Mouse (Mus musculus) MEL (cell line): ENCODE data around the gene Kcnh1. TPM values are rescaled to one million over a fixed set of nuclear protein-coding genes. Genes with fewer than 3 reads are reported as not detected.

Experiments used
- DNase-seq: peaks from one replicate; pipeline ENCODE4 v3.0.0; 2011; ENCODE audit warnings: low read depth, low spot score
- H3K27ac ChIP-seq: 2 replicates; pipeline ENCODE4 v1.5.1; 2012; ENCODE audit warnings: low read depth, mild to moderate bottlenecking, control low read depth, low read length, moderate library complexity; ENCODE audit not compliant: control insufficient read depth
- H3K27me3 ChIP-seq, 2 experiments: fragments of 150-350 bp in 1 of 2; sonication (generic) in 1 of 2; 2 replicates each; pipeline ENCODE4 v1.6.1; 2012; ENCODE audit warnings: low read length in 2 of 2, mild to moderate bottlenecking in 2 of 2, improper control_type of control experiment in 1 of 2, moderate library complexity in 1 of 2; ENCODE audit not compliant: insufficient read depth in 2 of 2, control insufficient read depth in 1 of 2
- H3K36me3 ChIP-seq, 2 experiments: 2 replicates each; pipeline ENCODE4 v1.6.1; 2012 to 2014; ENCODE audit warnings: low read length in 2 of 2, improper control_type of control experiment in 1 of 2, inconsistent platforms in 1 of 2, mild to moderate bottlenecking in 1 of 2; ENCODE audit not compliant: insufficient read depth in 2 of 2, control insufficient read depth in 1 of 2
- H3K4me1 ChIP-seq, 2 experiments: fragments of 150-350 bp in 1 of 2; sonication (generic) in 1 of 2; 2 replicates each; pipeline ENCODE4 v1.6.1; 2012; ENCODE audit warnings: low read length in 2 of 2, improper control_type of control experiment in 1 of 2, mild to moderate bottlenecking in 1 of 2; ENCODE audit not compliant: insufficient read depth in 2 of 2, control insufficient read depth in 1 of 2
- H3K4me3 ChIP-seq, 2 experiments: fragments of 150-350 bp in 1 of 2; sonication (generic) in 1 of 2; 2 replicates each; pipeline ENCODE4 v1.5.1; 2012; ENCODE audit warnings: low read depth in 2 of 2, low read length in 2 of 2, mild to moderate bottlenecking in 2 of 2, moderate library complexity in 2 of 2, control low read depth in 1 of 2, improper control_type of control experiment in 1 of 2; ENCODE audit not compliant: control insufficient read depth in 1 of 2, insufficient read depth in 1 of 2
- H3K79me2 ChIP-seq: 2 replicates; pipeline ENCODE4 v1.6.1; 2012; ENCODE audit warnings: mild to moderate bottlenecking, low read length, moderate library complexity; ENCODE audit not compliant: control insufficient read depth, poor library complexity, insufficient read depth
- H3K9ac ChIP-seq: 2 replicates; pipeline ENCODE4 v1.6.1; 2012; ENCODE audit warnings: low read depth, mild to moderate bottlenecking, control low read depth, low read length, moderate library complexity; ENCODE audit not compliant: control insufficient read depth, poor library complexity, severe bottlenecking
- H3K9me3 ChIP-seq: fragments of 150-350 bp; sonication (generic); replicated peaks from 2 replicates; pipeline ENCODE4 v1.6.1; 2012; ENCODE audit warnings: mild to moderate bottlenecking, low read length, improper control_type of control experiment, moderate library complexity; ENCODE audit not compliant: insufficient read depth
- BHLHE40 ChIP-seq: IDR thresholded peaks from 2 replicates; pipeline ENCODE4 v1.6.1; 2012; ENCODE audit warnings: low read depth, mild to moderate bottlenecking, inconsistent platforms, low read length, improper control_type of control experiment, borderline replicate concordance
- E2F4 ChIP-seq: IDR thresholded peaks from 2 replicates; pipeline ENCODE4 v1.6.1; 2011; ENCODE audit warnings: low read depth, low read length, improper control_type of control experiment, borderline replicate concordance
- ELF1 ChIP-seq: IDR thresholded peaks from 2 replicates; pipeline ENCODE4 v1.6.1; 2014; ENCODE audit warnings: low read depth, mild to moderate bottlenecking, inconsistent platforms, low read length, improper control_type of control experiment, moderate library complexity
- ETS1 ChIP-seq: IDR thresholded peaks from 2 replicates; pipeline ENCODE4 v1.6.1; 2012; ENCODE audit warnings: low read depth, mild to moderate bottlenecking, inconsistent platforms, low read length, improper control_type of control experiment, moderate library complexity
- GATA1 ChIP-seq: IDR thresholded peaks from 2 replicates; pipeline ENCODE4 v1.6.1; 2011; ENCODE audit warnings: low read depth, low read length, improper control_type of control experiment
- JUND ChIP-seq: IDR thresholded peaks from 2 replicates; pipeline ENCODE4 v1.6.1; 2011; ENCODE audit warnings: low read depth, mild to moderate bottlenecking, improper control_type of control experiment, low read length
- KAT2A ChIP-seq: conservative IDR thresholded peaks from 2 replicates; pipeline ENCODE4 v1.6.1; 2012; ENCODE audit warnings: low read depth, low read length, improper control_type of control experiment, inconsistent platforms
- MAX ChIP-seq: IDR thresholded peaks from 2 replicates; pipeline ENCODE4 v1.6.1; 2011; ENCODE audit warnings: low read length, improper control_type of control experiment
- MAZ ChIP-seq: IDR thresholded peaks from 2 replicates; pipeline ENCODE4 v1.6.1; 2012; ENCODE audit warnings: low read depth, mild to moderate bottlenecking, inconsistent platforms, low read length, improper control_type of control experiment
- MEF2A ChIP-seq: IDR thresholded peaks from 2 replicates; pipeline ENCODE4 v1.6.1; 2014; ENCODE audit warnings: low read depth, mild to moderate bottlenecking, inconsistent platforms, low read length, improper control_type of control experiment; ENCODE audit not compliant: poor library complexity, insufficient replicate concordance, severe bottlenecking; ENCODE audit errors: extremely low read depth
- MXI1 ChIP-seq: IDR thresholded peaks from 2 replicates; pipeline ENCODE4 v1.6.1; 2011; ENCODE audit warnings: mild to moderate bottlenecking, low read depth, low read length, improper control_type of control experiment
- MYB ChIP-seq: IDR thresholded peaks from 2 replicates; pipeline ENCODE4 v1.6.1; 2011; ENCODE audit warnings: mild to moderate bottlenecking, low read depth, low read length, improper control_type of control experiment
- MYC ChIP-seq: IDR thresholded peaks from 2 replicates; pipeline ENCODE4 v1.6.1; 2011; ENCODE audit warnings: low read depth, mild to moderate bottlenecking, low read length, improper control_type of control experiment, moderate library complexity
- NELFE ChIP-seq: IDR thresholded peaks from 2 replicates; pipeline ENCODE4 v1.6.1; 2011; ENCODE audit warnings: low read depth, low read length, improper control_type of control experiment
- NRF1 ChIP-seq: IDR thresholded peaks from 2 replicates; pipeline ENCODE4 v1.6.1; 2014; ENCODE audit warnings: low read depth, mild to moderate bottlenecking, inconsistent platforms, low read length, improper control_type of control experiment, moderate library complexity; ENCODE audit not compliant: poor library complexity, insufficient read depth, severe bottlenecking
- POLR2A ChIP-seq, 2 experiments: IDR thresholded peaks; 2 replicates each; pipeline ENCODE4 v1.6.1; 2011 to 2012; ENCODE audit warnings: low read length in 2 of 2, mild to moderate bottlenecking in 2 of 2, control low read depth in 1 of 2, improper control_type of control experiment in 1 of 2, low read depth in 1 of 2, moderate library complexity in 1 of 2; ENCODE audit not compliant: control insufficient read depth in 1 of 2, insufficient read depth in 1 of 2, poor library complexity in 1 of 2
- POLR2AphosphoS5 ChIP-seq: IDR thresholded peaks from 2 replicates; pipeline ENCODE4 v1.6.1; 2012; ENCODE audit warnings: low read depth, borderline replicate concordance, mild to moderate bottlenecking, inconsistent platforms, low read length, moderate library complexity, mixed read lengths
- RAD21 ChIP-seq: IDR thresholded peaks from 2 replicates; pipeline ENCODE4 v1.6.1; 2011; ENCODE audit warnings: mild to moderate bottlenecking, low read depth, low read length, improper control_type of control experiment
- SIN3A ChIP-seq: IDR thresholded peaks from 2 replicates; pipeline ENCODE4 v1.6.1; 2012; ENCODE audit warnings: low read length, improper control_type of control experiment, inconsistent platforms
- TCF12 ChIP-seq: IDR thresholded peaks from 2 replicates; pipeline ENCODE4 v1.6.1; 2014; ENCODE audit warnings: low read depth, mild to moderate bottlenecking, inconsistent platforms, low read length, improper control_type of control experiment, moderate library complexity
- UBTF ChIP-seq: IDR thresholded peaks from 2 replicates; pipeline ENCODE4 v1.6.1; 2012; ENCODE audit warnings: low read depth, mild to moderate bottlenecking, inconsistent platforms, low read length, improper control_type of control experiment, moderate library complexity, borderline replicate concordance; ENCODE audit not compliant: insufficient read depth
- USF1 ChIP-seq: IDR thresholded peaks from 2 replicates; pipeline ENCODE4 v1.6.1; 2014; ENCODE audit warnings: low read depth, mild to moderate bottlenecking, inconsistent platforms, low read length, improper control_type of control experiment, moderate library complexity
- USF2 ChIP-seq, 2 experiments: IDR thresholded peaks; 2 replicates each; pipeline ENCODE4 v1.6.1; 2011 to 2012; ENCODE audit warnings: improper control_type of control experiment in 2 of 2, low read length in 2 of 2, borderline replicate concordance in 1 of 2, inconsistent platforms in 1 of 2, low read depth in 1 of 2, mild to moderate bottlenecking in 1 of 2; ENCODE audit not compliant: insufficient read depth in 1 of 2
- ZMIZ1 ChIP-seq: IDR thresholded peaks from 2 replicates; pipeline ENCODE4 v1.6.1; 2012; ENCODE audit warnings: low read depth, mild to moderate bottlenecking, inconsistent platforms, low read length, improper control_type of control experiment, moderate library complexity
- polyA plus RNA-seq, 2 experiments: library from polyadenylated mRNA; stranded (reverse) in 1 of 2; unstranded in 1 of 2; fragments of >175 nt in 1 of 2; fragments of >200 nt in 1 of 2; gene quantifications; 2 replicates each; pipeline versions ENCODE4 v1.2.1 to v1.2.4; 2012; ENCODE audit warnings: low replicate concordance in 2 of 2, low read depth in 1 of 2; ENCODE audit not compliant: insufficient read length in 2 of 2, insufficient read depth in 1 of 2, missing spikeins in 1 of 2
- total RNA-seq: library from RNA; depleted of rRNA; stranded (reverse); fragments of 300-350 nt; gene quantifications from 2 replicates; pipeline ENCODE4 v1.2.3, GENCODE M21; 2012

The Kcnh1 gene
- total and polyA plus RNA-seq, 3 experiments, result not detected

GRCm38 (mm10) chr1:192451722-192452121, 261.1 kb downstream of the Kcnh1 start:
- DNase-seq, result no peak
- H3K4me1 ChIP-seq, result no peaks in the 10 kb centered on the region
- TF ChIP-seq MYC, result no peak
- TF ChIP-seq TCF12, result no peak
- TF ChIP-seq E2F4, result no peak
- no peak for TF ChIP-seq ZMIZ1
- TF ChIP-seq MAX, result no peak
- no peak for TF ChIP-seq USF1
- no peak for TF ChIP-seq JUND
- TF ChIP-seq NELFE, result no peak
- no peak for TF ChIP-seq BHLHE40
- no peak for TF ChIP-seq USF2 (IDR thresholded peaks at IDR 0.05; ENCODE audit: borderline replicate concordance in 1 of 2, insufficient read depth in 1 of 2, low read depth in 1 of 2, low read length in 2 of 2)
- TF ChIP-seq KAT2A, result no peak
- no peak for TF ChIP-seq POLR2A (IDR thresholded peaks at IDR 0.05; ENCODE audit: control insufficient read depth in 1 of 2, insufficient read depth in 1 of 2, low read depth in 1 of 2, low read length in 2 of 2, poor library complexity in 1 of 2)
- TF ChIP-seq NRF1, result no peak
- TF ChIP-seq, all 39 proteins: peak for 0
- H3K9ac ChIP-seq, result no peak overlapping the region
- no peaks in the 10 kb centered on the region for H3K9me3 ChIP-seq
- H3K79me2 ChIP-seq, result no peaks in the 10 kb centered on the region
- no peak overlapping the region for H3K27ac ChIP-seq
- no peaks in the 10 kb centered on the region for H3K36me3 ChIP-seq
- no peak overlapping the region for H3K4me3 ChIP-seq
- H3K27me3 ChIP-seq, result no peaks in the 10 kb centered on the region

GRCm38 (mm10) chr1:192454501-192454900, 263.9 kb downstream of the Kcnh1 start:
- Histone ChIP-seq H3K36me3 (no peaks in the 10 kb centered on the region), H3K79me2 (no peaks in the 10 kb centered on the region), H3K4me1 (no peaks in the 10 kb centered on the region), H3K27me3 (no peaks in the 10 kb centered on the region), H3K9me3 (no peaks in the 10 kb centered on the region), H3K4me3 (no peak overlapping the region), H3K9ac (no peak overlapping the region), H3K27ac (no peak overlapping the region)
- no peak for TF ChIP-seq SIN3A
- no peak for TF ChIP-seq MYB
- no peak for TF ChIP-seq E2F4
- TF ChIP-seq UBTF, result no peak
- TF ChIP-seq, all 39 proteins: peak for 0
- DNase-seq, result no peak

- DNase-seq, result no peak
- Histone ChIP-seq H3K4me3 (no peak overlapping the region), H3K4me1 (no peaks in the 10 kb centered on the region), H3K9ac (no peak overlapping the region), H3K9me3 (no peaks in the 10 kb centered on the region), H3K27me3 (no peaks in the 10 kb centered on the region), H3K79me2 (no peaks in the 10 kb centered on the region), H3K27ac (no peak overlapping the region), H3K36me3 (no peaks in the 10 kb centered on the region)
- no peak for TF ChIP-seq MAZ
- no peak for TF ChIP-seq RAD21
- no peak for TF ChIP-seq ELF1
- no peak for TF ChIP-seq MXI1
- no peak for TF ChIP-seq GATA1
- TF ChIP-seq BHLHE40, result no peak
- TF ChIP-seq SIN3A, result no peak
- TF ChIP-seq POLR2AphosphoS5, result no peak
- no peak for TF ChIP-seq ETS1
- TF ChIP-seq MEF2A, result no peak
- no peak for TF ChIP-seq KAT2A
- no peak for TF ChIP-seq USF2 (IDR thresholded peaks at IDR 0.05; ENCODE audit: borderline replicate concordance in 1 of 2, insufficient read depth in 1 of 2, low read depth in 1 of 2, low read length in 2 of 2)
Observed at GRCm38 (mm10) chr1:192454981-192455380, 264.4 kb downstream of the Kcnh1 start.
